Mouse (Mus musculus): ENCODE results near the gene Acnat1. TPM values are rescaled to one million over a fixed set of nuclear protein-coding genes. Genes with fewer than 3 reads are reported as not detected.

The Acnat1 gene
- 96.6 TPM for polyA plus RNA-seq (2014; fragmentation: Illumina TruSeq; extraction: RNeasy Lipid Tissue Mini Kit (QIAGEN cat#74804); ENCODE audit: low read depth, low replicate concordance)

DNA sequence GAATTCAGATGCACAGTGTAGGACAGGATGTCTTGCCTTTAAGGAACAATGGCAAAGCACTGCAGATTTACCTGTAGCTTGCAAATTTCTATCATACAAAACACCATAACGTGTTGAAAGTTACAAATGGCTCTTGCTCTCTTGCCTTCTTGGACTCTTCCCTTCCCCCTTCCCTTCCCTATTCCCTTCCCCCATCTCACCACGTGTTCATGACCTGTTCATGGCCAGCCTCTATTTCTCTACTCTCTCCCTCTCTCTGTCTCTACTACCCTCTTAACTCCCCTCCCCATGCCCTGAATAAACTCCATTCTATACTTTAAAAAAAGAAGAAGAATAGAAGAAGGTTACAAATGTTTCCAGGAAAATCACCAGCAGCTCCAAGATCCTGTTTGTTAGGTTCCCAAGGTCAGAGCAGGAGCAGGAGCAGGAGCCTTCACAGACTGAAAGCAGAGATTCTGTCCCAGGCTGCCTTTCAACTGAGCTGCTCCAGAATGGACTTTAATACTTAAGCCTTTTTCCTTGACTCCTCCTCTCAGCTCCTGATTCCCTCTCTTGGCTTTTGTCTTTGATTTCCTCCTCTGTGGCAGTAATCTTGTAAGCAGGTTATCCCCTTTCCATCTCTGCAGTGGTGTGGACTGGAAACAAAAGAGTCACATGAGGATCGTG lies at the start of gene Acnat1:
Gene Acnat1 (minus strand): TSS at position 478 of the 666 bp plus-strand sequence.

DNA sequence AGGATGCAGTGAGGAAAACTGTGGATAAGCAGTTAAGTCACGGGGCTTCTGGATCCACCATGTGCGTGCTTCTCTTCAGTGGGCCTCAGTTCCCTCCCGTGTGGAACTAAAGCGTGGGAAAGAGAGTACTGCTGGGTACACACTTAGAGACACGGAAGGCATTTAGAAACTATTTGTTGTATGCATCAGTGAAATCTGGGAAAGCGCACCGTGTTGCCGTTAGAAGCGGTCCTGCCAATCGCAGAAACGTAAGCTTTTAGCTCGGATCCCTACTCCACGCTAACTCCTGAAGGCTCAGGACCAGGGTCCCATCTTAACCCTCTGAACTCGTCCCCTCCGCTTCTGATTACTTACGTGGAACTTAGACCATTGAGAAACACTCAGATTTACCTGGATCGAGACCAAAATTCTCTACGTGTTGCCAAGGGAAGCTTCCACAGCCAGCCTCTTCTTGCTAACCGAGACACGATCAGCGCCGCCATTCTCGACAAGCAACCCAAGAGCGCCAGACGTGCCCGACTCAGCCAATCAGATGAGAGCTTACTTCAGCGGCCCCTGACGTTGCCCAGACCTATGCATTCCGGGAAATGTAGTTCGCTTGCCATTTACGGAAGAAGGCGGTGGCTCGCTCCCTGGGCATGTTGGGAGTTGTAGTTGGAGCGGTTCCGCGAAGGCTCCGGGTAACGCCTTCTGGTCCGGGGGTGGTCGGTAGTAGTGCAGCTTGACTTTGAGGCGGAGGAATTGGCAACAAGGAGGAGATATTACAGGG lies 47.0 kb upstream of the Acnat1 start, which contains the start of the genes Mrpl50 and Zfp189:
Gene Mrpl50 (minus strand): TSS at position 522 of the 769 bp plus-strand sequence.
Gene Zfp189 (plus strand): TSS at position 605 of the 769 bp plus-strand sequence.

DNA sequence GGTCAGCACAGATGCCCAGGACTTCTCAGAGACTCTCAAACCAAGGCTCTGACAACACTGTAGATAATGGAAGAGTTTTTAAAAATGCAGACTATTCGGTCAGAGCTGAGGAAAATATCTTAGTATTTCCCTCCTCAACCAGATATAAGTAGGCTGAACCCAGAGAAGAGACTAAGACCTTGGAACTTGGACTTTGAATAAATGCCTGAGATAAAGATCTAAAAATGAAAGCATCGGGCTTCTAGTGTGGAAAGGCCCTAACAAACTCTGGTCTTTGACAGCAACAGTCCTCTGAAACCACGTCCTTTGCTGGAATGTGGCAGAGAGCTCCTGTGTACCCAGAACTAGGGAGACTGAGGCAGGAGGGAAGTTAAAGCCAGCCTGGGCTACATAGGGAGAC lies 32.7 kb upstream of the Acnat1 start, which contains the start of gene Baat:
Gene Baat (minus strand): TSS at position 172 of the 400 bp plus-strand sequence.

DNA sequence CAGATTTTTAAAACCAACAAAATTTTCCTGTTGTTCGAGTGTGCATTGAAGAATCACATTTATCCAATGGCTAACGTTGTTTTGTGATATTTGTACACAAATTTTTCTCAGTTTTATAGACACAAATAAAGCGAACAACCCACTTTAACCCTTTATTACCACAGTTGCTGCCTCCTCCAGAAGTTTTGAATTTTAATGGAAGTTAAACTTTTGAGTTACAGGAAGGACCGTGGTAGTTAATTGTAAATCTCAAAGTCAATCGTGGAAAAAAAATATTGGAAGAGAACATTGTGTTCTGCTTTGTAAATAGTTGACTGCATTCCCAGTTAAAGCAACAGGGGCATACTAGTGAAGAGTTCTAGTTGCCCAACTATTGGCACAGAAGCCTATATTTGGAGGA lies 65.8 kb downstream of the Acnat1 start, which contains the start of gene Acnat2:
Gene Acnat2 (minus strand): TSS at position 195 of the 400 bp plus-strand sequence.

Other genes with a start within 250 kb of the Acnat1 start
- gene Acnat2, start 65.8 kb downstream of the Acnat1 start, polyA plus RNA-seq (2014; fragmentation: Illumina TruSeq; extraction: RNeasy Lipid Tissue Mini Kit (QIAGEN cat#74804); ENCODE audit: low read depth, low replicate concordance): 174 TPM
- 11.2 TPM for gene Baat, start 32.6 kb upstream of the Acnat1 start, polyA plus RNA-seq (2014; fragmentation: Illumina TruSeq; extraction: RNeasy Lipid Tissue Mini Kit (QIAGEN cat#74804); ENCODE audit: low read depth, low replicate concordance)
- 242 TPM for gene Mrpl50, start 47.2 kb upstream of the Acnat1 start, polyA plus RNA-seq (2014; fragmentation: Illumina TruSeq; extraction: RNeasy Lipid Tissue Mini Kit (QIAGEN cat#74804); ENCODE audit: low read depth, low replicate concordance)
- 23.4 TPM for gene Zfp189, start 47.3 kb upstream of the Acnat1 start, polyA plus RNA-seq (2014; fragmentation: Illumina TruSeq; extraction: RNeasy Lipid Tissue Mini Kit (QIAGEN cat#74804); ENCODE audit: low read depth, low replicate concordance)
- gene Aldob, start 75.6 kb upstream of the Acnat1 start, polyA plus RNA-seq (2014; fragmentation: Illumina TruSeq; extraction: RNeasy Lipid Tissue Mini Kit (QIAGEN cat#74804); ENCODE audit: low read depth, low replicate concordance): 8,084 TPM
- gene Tmem246, start 124.0 kb upstream of the Acnat1 start, polyA plus RNA-seq (2014; fragmentation: Illumina TruSeq; extraction: RNeasy Lipid Tissue Mini Kit (QIAGEN cat#74804); ENCODE audit: low read depth, low replicate concordance): 7.1 TPM
- 46.1 TPM for gene Rnf20, start 158.1 kb upstream of the Acnat1 start, polyA plus RNA-seq (2014; fragmentation: Illumina TruSeq; extraction: RNeasy Lipid Tissue Mini Kit (QIAGEN cat#74804); ENCODE audit: low read depth, low replicate concordance)
- gene Ppp3r2, start 208.1 kb upstream of the Acnat1 start, polyA plus RNA-seq (2014; fragmentation: Illumina TruSeq; extraction: RNeasy Lipid Tissue Mini Kit (QIAGEN cat#74804); ENCODE audit: low read depth, low replicate concordance): not detected